Mouse (Mus musculus) heart, postnatal 36 days (tissue): ENCODE data around the gene Zbtb2. TPM values are rescaled to one million over a fixed set of nuclear protein-coding genes. Genes with fewer than 3 reads are reported as not detected.
A peak's percentile ranks its signal among the peaks of the same experiment; 100 is the strongest.
"Not testable (repeated sequence)": the region's sequence is repeated elsewhere in the genome, so short reads cannot be mapped to it uniquely, and the experiment has no call there.

ENCODE experiments used
- DNase-seq, 2 experiments: peaks; one replicate each; pipeline ENCODE4 v3.0.0; 2021 to 2022
- intact Hi-C: fragments of 180-260 bp; cut with DNase I; formaldehyde crosslinking; loops from one replicate; pipeline ENCODE4 v1.15.1; 2025
- total RNA-seq, 2 experiments: library from RNA; stranded (reverse); gene quantifications; 2 replicates each; pipeline ENCODE4 v1.2.3; 2021

The Zbtb2 gene
- total RNA-seq: 1 to 10 TPM; 6.2 to 6.3 TPM

DNA sequence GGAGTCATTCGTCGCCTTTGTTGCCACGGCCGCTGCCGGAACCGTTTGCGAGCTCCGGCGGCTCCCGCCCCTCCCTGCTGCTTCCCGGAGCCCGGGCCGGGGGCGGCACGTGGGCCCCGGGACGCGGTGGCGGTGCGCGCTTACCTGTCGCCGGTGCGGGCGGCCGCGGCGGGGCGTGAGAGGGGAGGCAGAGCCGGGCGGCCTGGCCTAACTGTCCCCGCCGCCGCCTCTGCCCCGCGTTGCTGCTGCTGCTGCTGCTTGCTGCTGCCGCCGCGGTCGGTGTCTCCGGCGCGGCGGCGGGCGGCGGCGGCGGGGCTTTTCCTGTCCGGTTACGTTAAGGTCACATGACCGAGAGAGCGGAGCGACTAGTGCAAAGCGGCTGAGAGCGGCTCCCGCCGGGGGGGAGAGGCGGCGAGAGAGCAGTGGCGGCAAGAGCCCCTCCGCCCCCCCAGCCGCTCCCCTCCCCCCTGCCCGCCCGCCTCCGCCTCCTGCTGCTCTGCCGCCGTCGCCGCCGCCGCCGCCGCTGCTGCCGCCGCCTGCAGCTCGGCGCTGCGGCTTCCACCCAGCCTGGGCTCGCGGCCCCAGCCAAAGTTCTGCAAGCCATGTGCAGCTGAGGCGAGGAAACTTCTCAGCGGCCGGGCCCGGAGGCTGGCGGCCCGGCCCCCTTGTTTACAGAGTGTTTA, at the start of gene Zbtb2:
Zbtb2 (minus strand) TSS at position 408 of the 683 bp plus-strand sequence.
- intact Hi-C loops: no loop called here
- peak; percentile 64 to 70 for DNase-seq

- intact Hi-C loops: loop anchor here (10.0 kb wide), 1 partner anchor 729 kb away; no protein-coding TSS in a partner anchor
Observed at GRCm38 (mm10) chr10:4435416-4435815, 47.5 kb upstream of the Zbtb2 start.

DNA sequence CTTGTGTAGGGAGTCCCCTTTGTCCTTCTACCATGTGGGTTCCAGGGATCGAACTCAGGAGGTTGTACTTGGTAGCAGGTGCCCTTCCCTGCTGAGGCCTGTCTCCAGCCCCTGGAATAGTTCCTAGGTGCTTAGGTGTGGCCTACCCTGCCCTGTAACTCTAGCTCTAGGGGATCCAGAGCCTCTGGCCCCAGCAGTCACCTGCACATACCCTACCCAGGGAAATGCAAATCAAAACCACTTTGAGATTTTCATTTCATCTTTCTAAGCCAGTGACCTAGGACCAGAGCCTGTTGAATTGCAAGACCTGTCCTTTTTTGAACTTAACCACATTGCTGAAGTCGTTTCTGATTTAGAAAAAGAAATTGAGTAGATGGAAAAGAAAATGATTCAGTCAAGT, 46.0 kb upstream of the Zbtb2 start:
- intact Hi-C loops: loop anchor here (10.0 kb wide), 1 partner anchor 731 kb away; no protein-coding TSS in a partner anchor

More at GRCm38 (mm10) chr10:4435416-4435815, 47.5 kb upstream of the Zbtb2 start:
- DNase-seq: no peak

DNA sequence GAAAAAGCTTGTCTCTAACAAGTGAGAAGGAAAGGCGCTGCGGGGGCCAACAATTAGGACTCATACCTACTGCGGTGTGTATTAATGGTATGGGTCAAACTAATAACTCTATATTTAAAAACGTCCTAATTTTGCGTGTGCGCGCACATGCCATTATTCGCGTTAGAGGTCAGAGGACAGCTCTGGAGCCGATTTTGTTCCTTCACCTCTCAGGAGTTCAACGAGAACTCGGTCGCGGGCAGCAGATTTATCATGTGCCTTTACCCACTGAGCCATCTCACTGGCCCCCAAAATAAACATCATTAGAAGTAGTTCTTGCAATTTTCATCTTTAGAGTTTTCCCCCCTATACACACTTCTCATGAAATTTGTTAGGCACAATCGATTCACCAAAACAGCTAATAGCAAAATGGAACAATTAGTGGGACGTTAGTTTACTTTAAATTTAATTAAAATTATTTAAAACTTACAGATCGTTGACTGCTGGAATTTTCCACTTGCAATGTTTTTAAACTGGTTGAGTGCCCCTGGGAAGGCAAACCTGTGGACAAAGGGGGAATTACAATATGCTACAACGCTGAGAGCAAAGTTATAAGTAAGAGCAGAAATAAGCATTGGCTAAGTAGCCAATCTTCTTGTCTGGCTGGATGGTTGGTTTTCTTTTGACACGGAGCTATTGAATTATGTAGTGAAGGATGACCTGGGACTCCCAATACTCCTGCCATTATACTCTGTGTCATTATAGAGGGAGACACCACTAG, 45.3 kb upstream of the Zbtb2 start:
- intact Hi-C loops: loop anchor here (10.0 kb wide), 1 partner anchor 732 kb away; no protein-coding TSS in a partner anchor
- no peak for DNase-seq

More for the DNA sequence above, 46.0 kb upstream of the Zbtb2 start:
- DNase-seq: not testable (repeated sequence)

DNA sequence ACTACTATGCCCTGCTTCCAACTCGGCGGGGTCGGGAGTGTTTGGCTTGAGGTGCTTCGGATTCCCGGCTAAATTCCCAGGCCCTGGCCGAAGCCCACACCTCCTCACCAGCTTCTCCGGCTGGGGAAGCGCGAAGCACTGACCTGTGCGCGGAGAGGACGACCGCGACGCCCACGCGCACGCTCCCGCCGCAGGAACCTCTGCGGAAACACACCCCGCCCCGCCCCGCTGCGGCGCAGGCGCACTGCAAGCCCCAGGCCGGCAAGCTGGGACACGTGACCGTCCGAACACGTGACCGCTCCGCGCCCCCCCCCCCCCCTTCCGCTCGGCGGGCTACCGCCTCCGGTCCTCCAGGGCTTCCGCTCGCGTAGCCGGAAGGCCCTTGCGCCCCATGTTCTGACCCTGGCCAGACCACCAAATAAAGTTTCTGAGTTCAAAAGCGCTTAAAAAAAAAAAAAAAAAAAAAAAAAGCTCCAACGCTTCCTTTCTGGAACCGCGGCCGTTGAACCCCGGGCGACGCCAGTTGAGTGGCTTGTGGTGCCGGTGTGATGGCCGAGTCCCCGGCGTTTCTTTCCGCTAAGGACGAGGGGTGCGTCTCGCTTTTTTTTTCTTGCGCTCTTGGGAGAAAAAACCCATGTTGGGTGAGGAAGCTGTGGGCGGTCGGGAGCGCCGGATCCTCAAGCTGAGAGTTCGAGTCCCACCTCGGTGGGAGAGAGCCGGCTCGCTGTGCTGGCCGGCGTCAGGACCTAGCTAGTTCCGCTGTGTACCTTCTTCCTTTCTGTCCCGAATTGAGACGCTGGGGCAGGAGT, 44.4 kb upstream of the Zbtb2 start, which contains the start of the genes Rmnd1 and Armt1:
Rmnd1 (minus strand) TSS at position 266 of the 809 bp plus-strand sequence.
Armt1 (plus strand) TSS at position 345 of the 809 bp plus-strand sequence.
- DNase-seq: peak; percentile 95
- intact Hi-C loops: loop anchor here (10.0 kb wide), 1 partner anchor 732 kb away; no protein-coding TSS in a partner anchor

- no peak for DNase-seq
- intact Hi-C loops: loop anchor here (2.0 to 10.0 kb wide), 2 partner anchors 41 to 733 kb away; no protein-coding TSS in a partner anchor
Observed at GRCm38 (mm10) chr10:4431746-4432122, 43.8 kb upstream of the Zbtb2 start.

DNA sequence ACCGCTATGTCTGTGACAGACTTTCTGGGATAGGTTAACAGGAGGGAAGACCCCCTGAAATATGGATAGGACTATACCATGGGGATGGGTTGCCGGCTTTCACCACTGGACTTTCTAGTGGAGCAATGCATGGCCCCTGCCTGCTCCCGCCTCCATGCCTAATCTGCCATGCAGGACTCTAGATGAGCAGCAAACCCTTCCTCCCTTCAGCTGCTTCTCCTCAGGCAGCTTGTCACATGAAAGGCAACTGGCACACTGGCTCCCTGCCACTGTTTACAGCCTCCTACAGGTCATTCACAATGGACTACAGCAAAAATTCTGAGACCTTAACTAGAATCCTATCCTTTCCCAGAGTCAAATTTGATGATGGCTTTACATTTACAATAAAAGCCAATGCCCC, 42.9 kb upstream of the Zbtb2 start:
- intact Hi-C loops: loop anchor here (2.0 to 10.0 kb wide), 2 partner anchors 40 to 734 kb away; no protein-coding TSS in a partner anchor
- no peak for DNase-seq

- no peak for DNase-seq
- intact Hi-C loops: loop anchor here (2.0 to 10.0 kb wide), 2 partner anchors 40 to 734 kb away; no protein-coding TSS in a partner anchor
Observed at GRCm38 (mm10) chr10:4430399-4430798, 42.5 kb upstream of the Zbtb2 start.

DNA sequence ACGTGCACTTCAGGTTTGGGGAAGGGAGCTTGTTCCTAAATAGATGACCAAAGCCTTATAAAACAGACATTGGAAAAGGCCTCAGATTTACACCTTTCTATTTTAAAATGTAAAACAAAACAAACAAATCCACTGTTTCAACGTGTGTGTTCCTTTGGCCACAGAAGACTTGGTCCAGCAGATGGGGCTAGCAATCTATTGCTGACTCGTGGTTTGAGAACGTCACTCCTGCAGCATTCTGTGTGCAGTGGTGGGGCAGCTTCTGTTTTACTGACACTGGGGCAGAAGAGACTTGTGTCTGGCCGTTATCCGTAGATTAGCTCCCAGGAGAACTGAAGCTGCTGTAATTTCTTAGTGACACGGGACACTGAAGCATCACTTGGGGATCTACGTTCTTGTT, 37.3 kb upstream of the Zbtb2 start:
- no peak for DNase-seq
- intact Hi-C loops: no loop called here

GRCm38 (mm10) chr10:4407191-4407590, 19.3 kb upstream of the Zbtb2 start:
- DNase-seq: no peak
- intact Hi-C loops: loop anchor here (2.0 to 10.0 kb wide), 2 partner anchors 22 to 758 kb away; no protein-coding TSS in a partner anchor

GRCm38 (mm10) chr10:4405511-4405910, 17.6 kb upstream of the Zbtb2 start:
- DNase-seq: no peak
- intact Hi-C loops: loop anchor here (10.0 kb wide), 1 partner anchor 759 kb away; no protein-coding TSS in a partner anchor

DNA sequence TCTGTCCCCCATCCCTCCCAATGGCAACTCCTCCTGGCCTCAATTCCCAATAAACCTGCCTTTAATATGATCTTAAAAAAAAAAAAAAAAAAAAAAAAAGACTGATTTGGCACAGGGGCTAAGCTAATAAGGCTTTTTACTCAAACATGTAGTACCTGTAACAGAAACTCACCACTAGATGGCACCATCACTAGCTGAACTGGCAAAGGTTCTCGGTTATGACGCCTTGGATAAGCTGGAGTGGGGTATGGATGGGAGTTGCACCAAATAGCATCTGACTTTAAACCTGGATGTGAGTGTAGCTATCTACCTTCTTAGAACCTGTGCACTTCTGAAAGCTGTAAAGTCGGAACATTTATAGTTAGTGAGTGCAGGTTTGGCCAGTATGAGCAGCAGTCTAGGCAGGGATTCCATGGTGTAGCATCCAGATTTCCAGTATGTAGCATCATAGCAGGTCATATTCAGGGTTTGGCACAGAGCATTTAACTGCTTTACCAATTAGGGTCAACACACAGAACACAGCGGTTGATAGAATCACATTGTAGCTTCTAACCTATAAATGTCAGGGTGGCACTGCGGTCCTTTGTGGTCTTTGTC, 17.1 kb upstream of the Zbtb2 start:
- DNase-seq: no peak
- intact Hi-C loops: loop anchor here (10.0 kb wide), 1 partner anchor 760 kb away; no protein-coding TSS in a partner anchor

DNA sequence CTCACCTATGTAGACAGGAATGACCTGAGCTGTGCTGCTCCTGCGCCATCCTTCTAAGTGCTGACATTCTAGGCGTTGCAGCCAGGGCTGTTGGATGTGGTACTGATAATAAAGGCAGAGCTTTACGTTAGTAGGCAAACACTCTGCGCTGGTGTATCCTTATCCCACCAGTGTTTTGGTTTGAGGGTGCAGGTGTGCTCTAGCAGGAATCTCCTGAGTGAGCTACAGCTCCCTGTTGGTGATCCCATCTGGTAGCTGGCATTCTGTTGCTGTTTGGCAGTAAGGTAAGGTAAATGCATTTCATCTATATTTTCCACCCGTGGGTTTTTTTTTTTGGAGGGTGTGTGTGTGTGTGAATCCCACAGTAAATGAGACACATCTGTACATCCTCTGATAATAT, 10.2 kb upstream of the Zbtb2 start:
- DNase-seq: no peak
- intact Hi-C loops: no loop called here

DNA sequence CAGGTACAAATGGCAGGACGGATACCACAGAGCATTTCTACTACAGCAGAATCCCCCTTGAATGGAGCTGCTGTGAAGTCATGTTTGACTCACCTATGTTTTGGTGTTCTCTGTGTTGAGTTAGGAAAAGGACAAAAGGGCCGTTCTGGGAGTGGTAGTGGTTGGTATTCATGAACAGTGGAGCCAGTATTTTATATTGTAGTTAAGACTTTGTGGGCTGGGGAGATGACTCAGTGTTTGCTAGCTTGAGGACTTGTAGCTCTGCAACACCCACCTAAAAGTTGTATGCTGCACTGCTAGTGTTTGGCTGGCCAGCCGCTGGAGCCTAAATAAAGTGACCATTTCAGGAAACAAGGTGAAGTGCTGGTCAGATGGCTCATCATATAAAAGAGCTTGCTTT, 7.4 kb upstream of the Zbtb2 start:
- no peak for DNase-seq
- intact Hi-C loops: no loop called here

DNA sequence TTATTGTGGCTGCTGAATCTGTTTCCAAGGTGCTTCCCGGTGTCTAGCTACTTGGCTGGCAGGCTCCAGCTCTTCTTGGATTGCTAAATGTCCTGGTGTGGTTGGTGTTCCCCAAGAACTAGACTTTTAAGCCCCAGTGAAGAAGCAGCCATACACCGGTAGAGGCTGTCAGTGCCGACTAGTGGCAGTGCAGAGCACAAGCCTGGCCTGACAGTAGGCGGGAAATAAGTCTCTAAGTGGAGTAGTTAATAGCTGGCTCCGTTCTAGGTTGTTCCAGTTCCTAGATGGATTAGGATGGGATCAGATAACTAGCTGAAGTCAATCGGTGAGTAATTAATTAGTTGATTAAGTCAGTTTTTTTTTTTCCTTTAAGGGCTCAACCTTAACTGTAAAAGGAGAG, 3.9 kb upstream of the Zbtb2 start:
- intact Hi-C loops: loop anchor here (2.0 kb wide), 1 partner anchor 39 kb away; no protein-coding TSS in a partner anchor
- DNase-seq: peak in 1 of 2 experiments; percentile 50

DNA sequence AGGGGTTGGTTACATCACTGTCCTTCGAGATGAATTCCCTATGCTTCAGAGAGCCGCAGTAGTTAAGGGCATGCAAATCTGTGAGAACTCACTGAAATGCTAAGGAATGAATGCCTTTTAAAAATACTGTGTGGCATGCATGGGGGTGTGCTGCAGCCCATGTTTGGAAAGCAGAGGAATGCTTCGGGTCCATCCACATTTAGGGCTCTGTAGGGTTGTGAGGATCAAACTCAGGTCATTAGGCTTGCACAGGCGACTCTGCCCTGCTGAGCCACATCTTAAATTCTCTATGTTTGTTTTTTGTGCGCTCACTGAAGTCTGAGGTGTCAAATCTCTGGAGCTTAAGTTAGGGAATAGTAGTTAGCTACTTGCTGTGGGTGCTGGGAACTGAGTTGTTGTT, 3.2 kb upstream of the Zbtb2 start:
- intact Hi-C loops: loop anchor here (2.0 kb wide), 1 partner anchor 40 kb away; no protein-coding TSS in a partner anchor
- no peak for DNase-seq

- DNase-seq: no peak
- intact Hi-C loops: loop anchor here (2.0 kb wide), 1 partner anchor 40 kb away; no protein-coding TSS in a partner anchor
Observed at GRCm38 (mm10) chr10:4390550-4390949, 2.6 kb upstream of the Zbtb2 start.

DNA sequence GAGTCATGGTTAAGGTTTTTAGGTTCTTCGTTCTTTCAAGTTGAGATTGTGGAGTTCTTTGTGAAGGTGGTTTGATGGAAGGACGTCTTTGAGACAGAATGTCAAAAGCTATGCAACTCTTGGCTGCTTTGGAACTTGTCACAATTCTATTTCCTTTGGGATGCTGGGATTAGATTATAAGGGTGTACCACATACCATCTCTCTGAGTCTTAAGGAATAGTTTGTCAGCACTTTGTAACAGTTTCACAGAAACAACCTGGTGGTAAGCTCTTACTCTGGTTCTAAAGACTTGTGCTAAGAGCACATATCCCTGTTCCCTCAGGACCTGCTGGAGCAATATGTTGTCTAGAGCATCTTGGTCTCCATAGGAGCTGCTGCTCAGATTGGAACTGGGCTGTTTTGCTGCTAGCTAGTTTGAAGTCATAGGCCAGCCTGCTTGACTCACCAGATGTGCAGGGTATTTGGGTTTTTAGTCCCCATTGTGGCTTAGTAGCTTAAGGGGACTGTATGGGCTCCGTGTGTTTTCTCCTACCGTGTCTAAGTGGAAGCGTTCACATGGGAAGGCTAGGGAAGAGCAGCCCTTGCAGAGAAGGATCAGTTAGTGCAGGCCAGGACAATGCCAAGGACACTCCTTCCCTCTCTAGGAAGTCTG, 1.7 kb upstream of the Zbtb2 start:
- intact Hi-C loops: loop anchor here (2.0 kb wide), 1 partner anchor 41 kb away; no protein-coding TSS in a partner anchor
- no peak for DNase-seq

GRCm38 (mm10) chr10:4389036-4389435, 1.1 kb upstream of the Zbtb2 start:
- DNase-seq: no peak
- intact Hi-C loops: no loop called here
